Mouse (Mus musculus) limb, embryonic 11.5 days (tissue): Measurements from ENCODE around the gene Lcp2. TPM values are rescaled to one million over a fixed set of nuclear protein-coding genes. Genes with fewer than 3 reads are reported as not detected.

Experiments
- polyA plus RNA-seq: library from polyadenylated mRNA; unstranded; fragments of >200 nt; fragmentation: Nextera tagmentation; extraction: Ambion mirVana; gene quantifications from 2 replicates; pipeline ENCODE4 v1.2.1, GENCODE M21; 2014

The Lcp2 gene
- polyA plus RNA-seq, 1 experiment from 2014 or later: 1.7 TPM

Other genes with a start within 250 kb of the Lcp2 start
- gene Kcnmb1, start 83.9 kb upstream of the Lcp2 start, polyA plus RNA-seq: 0.16 and 0.17 TPM in 2 replicates
- 0.35 and 0.80 TPM in 2 replicates for gene Kcnip1, start 53.8 kb upstream of the Lcp2 start, polyA plus RNA-seq
- gene 4930469K13Rik, start 51.6 kb downstream of the Lcp2 start, polyA plus RNA-seq: 0.52 and 0.93 TPM in 2 replicates
- gene Foxi1, start 161.2 kb downstream of the Lcp2 start, polyA plus RNA-seq: not detected in 2 replicates